In genomic region chr6:67308994-67309393, GRCm38 (mm10) we compare ENCODE assay signal across 18 mouse cellular contexts.
DNase-seq lines count a peak whose midpoint lies in the region; ATAC-seq and TF ChIP-seq lines count a peak whose summit lies in the region.
"Had no signal": no experiment of that assay in that cellular context is flagged by ENCODE, and none has a peak within 500 bp of the region (broad histone marks: within the 10 kb centered on the region; RNA-seq: fewer than 3 reads in every experiment).

No protein-coding gene starts in this region.

- TF ChIP-seq POLR2A in MEL (IDR thresholded peaks at IDR 0.05; ENCODE audit: control insufficient read depth in 1 of 2, insufficient read depth in 1 of 2, low read depth in 1 of 2, low read length in 2 of 2, poor library complexity in 1 of 2), result no peak
- no peak for TF ChIP-seq POLR2A in cerebellum, adult 2 months (IDR thresholded peaks at IDR 0.05; ENCODE audit: borderline replicate concordance, insufficient read depth, low read length)

- peak overlapping the region; percentile 73 for H3K27ac ChIP-seq in MEL (ENCODE audit: control insufficient read depth, low read depth, low read length)
- no peak overlapping the region for H3K27ac ChIP-seq in cerebellum, adult 2 months (ENCODE audit: insufficient read depth, low read length)
- no peak overlapping the region for H3K27ac ChIP-seq in embryonic facial prominence, embryonic 10.5 days (replicated peaks)
- H3K27ac ChIP-seq: embryonic facial prominence, embryonic 12.5 days; forebrain, embryonic 13.5 days had no signal

- peak in 1 of 2 experiments; percentile 59; a peak in 2 of 4 replicates for TF ChIP-seq EP300 in MEL (IDR thresholded peaks at IDR 0.05; ENCODE audit: low read depth in 1 of 2, low read length in 2 of 2)

- peak overlapping the region; percentile 54; the same call in 1 of the 2 replicates for H3K9ac ChIP-seq in MEL (ENCODE audit: control insufficient read depth, low read depth, low read length, poor library complexity, severe bottlenecking)
- H3K9ac ChIP-seq: embryonic facial prominence, embryonic 12.5 days; forebrain, embryonic 13.5 days had no signal

- no peak for TF ChIP-seq CTCF in MEL (IDR thresholded peaks at IDR 0.05 in 2 of 3, conservative IDR thresholded peaks at IDR 0.05 in 1 of 3; ENCODE audit: control insufficient read depth in 1 of 3, insufficient read depth in 1 of 3, low read depth in 2 of 3, low read length in 3 of 3, poor library complexity in 1 of 3, severe bottlenecking in 1 of 3)
- TF ChIP-seq CTCF in cerebellum, adult 2 months (IDR thresholded peaks at IDR 0.05; ENCODE audit: borderline replicate concordance, insufficient read depth, low read depth, low read length), result no peak

- H3K4me1 ChIP-seq in MEL (ENCODE audit: control insufficient read depth in 1 of 2, insufficient read depth in 2 of 2, low read length in 2 of 2), result peaks cover 4 to 8% of the 10 kb centered on the region in 2 experiments
- H3K4me1 ChIP-seq in cerebellum, adult 2 months (ENCODE audit: control insufficient read depth, insufficient read depth, low read length), result no peaks in the 10 kb centered on the region
- H3K4me1 ChIP-seq in embryonic facial prominence, embryonic 10.5 days, result no peaks in the 10 kb centered on the region
- H3K4me1 ChIP-seq: embryonic facial prominence, embryonic 12.5 days; forebrain, embryonic 13.5 days had no signal

- H3K27me3 ChIP-seq in MEL (ENCODE audit: control insufficient read depth in 1 of 2, insufficient read depth in 2 of 2, low read length in 2 of 2), result no peaks in the 10 kb centered on the region
- no peaks in the 10 kb centered on the region for H3K27me3 ChIP-seq in cerebellum, adult 2 months (ENCODE audit: control insufficient read depth, insufficient read depth, low read length)
- H3K27me3 ChIP-seq in embryonic facial prominence, embryonic 10.5 days (replicated peaks; ENCODE audit: low read depth, poor library complexity, severe bottlenecking), result no peaks in the 10 kb centered on the region
- H3K27me3 ChIP-seq: embryonic facial prominence, embryonic 12.5 days; forebrain, embryonic 13.5 days had no signal

- H3K4me3 ChIP-seq in MEL (ENCODE audit: control insufficient read depth in 1 of 2, insufficient read depth in 1 of 2, low read depth in 2 of 2, low read length in 2 of 2), result peak overlapping the region; percentile 36 to 45
- H3K4me3 ChIP-seq in cerebellum, adult 2 months (replicated peaks; ENCODE audit: insufficient read depth, low read depth, low read length), result no peak overlapping the region
- no peak overlapping the region for H3K4me3 ChIP-seq in embryonic facial prominence, embryonic 10.5 days
- H3K4me3 ChIP-seq: embryonic facial prominence, embryonic 12.5 days; forebrain, embryonic 13.5 days had no signal

- H3K79me2 ChIP-seq in MEL (ENCODE audit: control insufficient read depth, insufficient read depth, low read length, poor library complexity), result no peaks in the 10 kb centered on the region

- 90% methylated on average over 3 of the region's 3 CpGs for WGBS in cerebellum, adult 2 months
- 82% methylated on average over 3 of the region's 3 CpGs for WGBS in embryonic facial prominence, embryonic 10.5 days

- no peaks in the 10 kb centered on the region for H3K9me3 ChIP-seq in MEL (replicated peaks; ENCODE audit: insufficient read depth, low read length)
- H3K9me3 ChIP-seq in embryonic facial prominence, embryonic 10.5 days, result no peaks in the 10 kb centered on the region
- H3K9me3 ChIP-seq: embryonic facial prominence, embryonic 12.5 days; forebrain, embryonic 13.5 days had no signal

- peak; percentile 37 for ATAC-seq in granulocyte monocyte progenitor cell, adult 5-6 weeks (replicated peaks; ENCODE audit: poor library complexity, severe bottlenecking)
- ATAC-seq: forebrain, embryonic 13.5 days; forebrain, embryonic 16.5 days had no signal

- peak; percentile 59 for DNase-seq in MEL (ENCODE audit: low read depth, low spot score)
- peak; percentile 44 for DNase-seq in MEL-GATA-1-ER (ENCODE audit: extremely low read depth, low read depth)
- DNase-seq in cerebellum, adult 2 months, result no peak
- DNase-seq in embryonic facial prominence, embryonic 10.5 days (ENCODE audit: low spot score), result no peak
- no peak for DNase-seq in gastrocnemius, adult 18-20 months (ENCODE audit: low spot score)
- DNase-seq: adrenal gland, adult 2 months; adrenal gland, postnatal 10 days; adrenal gland, postnatal 25 days; cerebellum, adult 11 months; cerebellum, adult 18-20 months; cerebellum, adult 9-10 months; cerebellum, postnatal 10 days; cerebellum, postnatal 25 days; embryo, embryonic 11 days had no signal

- no peak for TF ChIP-seq RAD21 in MEL (IDR thresholded peaks at IDR 0.05; ENCODE audit: low read depth, low read length)

- H3K36me3 ChIP-seq in MEL (ENCODE audit: control insufficient read depth in 1 of 2, insufficient read depth in 2 of 2, low read length in 2 of 2), result peaks cover 0 to 9% of the 10 kb centered on the region in 2 experiments; a peak in 2 of 4 replicates
- no peaks in the 10 kb centered on the region for H3K36me3 ChIP-seq in embryonic facial prominence, embryonic 10.5 days (replicated peaks)
- H3K36me3 ChIP-seq: embryonic facial prominence, embryonic 12.5 days had no signal

TF ChIP-seq in MEL, 35 proteins besides CTCF, POLR2A, EP300 and RAD21:
- TF ChIP-seq TBP (IDR thresholded peaks at IDR 0.05; ENCODE audit: low read depth, low read length) (0 out of 2 replicates have a peak, but pooled peaks have one; percentile 20), POLR2AphosphoS5 (IDR thresholded peaks at IDR 0.05; ENCODE audit: borderline replicate concordance, low read depth, low read length) (no peak), GATA1 (IDR thresholded peaks at IDR 0.05; ENCODE audit: low read depth, low read length) (peak; percentile 45; the same call in 1 of the 2 replicates)

Comparison
In these comparisons a context has a peak if more than half of its experiments do, and no peak if none do; other contexts are left out.
1. DNase-seq: peak in MEL (single experiment) and MEL-GATA-1-ER (single experiment); none in cerebellum, adult 2 months (0 of 2), embryonic facial prominence, embryonic 10.5 days (single experiment) and gastrocnemius, adult 18-20 months (single experiment).
2. H3K4me3 ChIP-seq: peak in MEL (2 of 2); none in cerebellum, adult 2 months (single experiment) and embryonic facial prominence, embryonic 10.5 days (single experiment).